Mouse (Mus musculus): Measurements from ENCODE around the gene Gm37240. TPM values are rescaled to one million over a fixed set of nuclear protein-coding genes. Genes with fewer than 3 reads are reported as not detected.
"Not testable (repeated sequence)": the region's sequence is repeated elsewhere in the genome, so short reads cannot be mapped to it uniquely, and the experiment has no call there.

Gene Gm37240
- polyA plus RNA-seq, 1 experiment = 0.77 TPM

GRCm38 (mm10) chr3:84652643-84653556, 1234.4 kb downstream of the Gm37240 start:
- WGBS = 77% methylated on average over 12 of the region's 12 CpGs
- H3K27me3 ChIP-seq (ENCODE audit: control insufficient read depth, insufficient read depth, low read length) = no peaks in the 10 kb centered on the region
- no peak for DNase-seq

GRCm38 (mm10) chr3:84649578-84650327, 1237.6 kb downstream of the Gm37240 start:
- no peak for DNase-seq
- Histone ChIP-seq H3K27ac (ENCODE audit: insufficient read depth, low read length) (no peak overlapping the region), H3K4me3 (replicated peaks; ENCODE audit: insufficient read depth, low read depth, low read length) (no peak overlapping the region), H3K27me3 (ENCODE audit: control insufficient read depth, insufficient read depth, low read length) (no peaks in the 10 kb centered on the region), H3K4me1 (ENCODE audit: control insufficient read depth, insufficient read depth, low read length) (0 out of 2 replicates have a peak, but pooled peaks cover 4% of the 10 kb centered on the region)
- WGBS = 92% methylated on average over 12 of the region's 12 CpGs
- no peak for TF ChIP-seq CTCF (IDR thresholded peaks at IDR 0.05; ENCODE audit: borderline replicate concordance, insufficient read depth, low read depth, low read length)
- no peak for TF ChIP-seq POLR2A (IDR thresholded peaks at IDR 0.05; ENCODE audit: borderline replicate concordance, insufficient read depth, low read length)

More at GRCm38 (mm10) chr3:84652643-84653556, 1234.4 kb downstream of the Gm37240 start:
- no peak overlapping the region for H3K4me3 ChIP-seq (replicated peaks; ENCODE audit: insufficient read depth, low read depth, low read length)
- no peak overlapping the region for H3K27ac ChIP-seq (ENCODE audit: insufficient read depth, low read length)
- H3K4me1 ChIP-seq (ENCODE audit: control insufficient read depth, insufficient read depth, low read length) = 0 out of 2 replicates have a peak, but pooled peaks cover 4% of the 10 kb centered on the region
- no peak for TF ChIP-seq POLR2A (IDR thresholded peaks at IDR 0.05; ENCODE audit: borderline replicate concordance, insufficient read depth, low read length)
- TF ChIP-seq CTCF (IDR thresholded peaks at IDR 0.05; ENCODE audit: borderline replicate concordance, insufficient read depth, low read depth, low read length) = no peak

GRCm38 (mm10) chr3:84648069-84648468, 1239.2 kb downstream of the Gm37240 start:
- H3K27me3 ChIP-seq (ENCODE audit: control insufficient read depth, insufficient read depth, low read length); H3K4me3 ChIP-seq (replicated peaks; ENCODE audit: insufficient read depth, low read depth, low read length); DNase-seq; H3K4me1 ChIP-seq (ENCODE audit: control insufficient read depth, insufficient read depth, low read length); H3K27ac ChIP-seq (ENCODE audit: insufficient read depth, low read length): not testable (repeated sequence)
- WGBS = 76% methylated on average over 4 of the region's 4 CpGs

GRCm38 (mm10) chr3:84647616-84648015, 1239.7 kb downstream of the Gm37240 start:
- DNase-seq = no peak
- no peaks in the 10 kb centered on the region for H3K27me3 ChIP-seq (ENCODE audit: control insufficient read depth, insufficient read depth, low read length)
- no peaks in the 10 kb centered on the region for H3K4me1 ChIP-seq (ENCODE audit: control insufficient read depth, insufficient read depth, low read length)
- H3K4me3 ChIP-seq (replicated peaks; ENCODE audit: insufficient read depth, low read depth, low read length) = no peak overlapping the region
- H3K27ac ChIP-seq (ENCODE audit: insufficient read depth, low read length) = no peak overlapping the region
- 19% methylated on average over 4 of the region's 4 CpGs for WGBS
- no peak for TF ChIP-seq CTCF (IDR thresholded peaks at IDR 0.05; ENCODE audit: borderline replicate concordance, insufficient read depth, low read depth, low read length)
- no peak for TF ChIP-seq POLR2A (IDR thresholded peaks at IDR 0.05; ENCODE audit: borderline replicate concordance, insufficient read depth, low read length)

- Histone ChIP-seq H3K27ac (ENCODE audit: insufficient read depth, low read length) (no peak overlapping the region), H3K4me3 (replicated peaks; ENCODE audit: insufficient read depth, low read depth, low read length) (no peak overlapping the region), H3K27me3 (ENCODE audit: control insufficient read depth, insufficient read depth, low read length) (no peaks in the 10 kb centered on the region), H3K4me1 (ENCODE audit: control insufficient read depth, insufficient read depth, low read length) (no peaks in the 10 kb centered on the region)
- 56% methylated on average over 8 of the region's 8 CpGs for WGBS
- TF ChIP-seq CTCF (IDR thresholded peaks at IDR 0.05; ENCODE audit: borderline replicate concordance, insufficient read depth, low read depth, low read length) (no peak), POLR2A (IDR thresholded peaks at IDR 0.05; ENCODE audit: borderline replicate concordance, insufficient read depth, low read length) (no peak)
- DNase-seq = no peak
These were observed 1240.9 kb downstream of the Gm37240 start for GRCm38 (mm10) chr3:84646331-84646845.

- Histone ChIP-seq H3K27me3 (ENCODE audit: control insufficient read depth, insufficient read depth, low read length) (no peaks in the 10 kb centered on the region), H3K4me3 (replicated peaks; ENCODE audit: insufficient read depth, low read depth, low read length) (no peak overlapping the region), H3K27ac (ENCODE audit: insufficient read depth, low read length) (no peak overlapping the region), H3K4me1 (ENCODE audit: control insufficient read depth, insufficient read depth, low read length) (no peaks in the 10 kb centered on the region)
- no peak for TF ChIP-seq POLR2A (IDR thresholded peaks at IDR 0.05; ENCODE audit: borderline replicate concordance, insufficient read depth, low read length)
- TF ChIP-seq CTCF (IDR thresholded peaks at IDR 0.05; ENCODE audit: borderline replicate concordance, insufficient read depth, low read depth, low read length) = no peak
- WGBS = 91% methylated on average over 3 of the region's 3 CpGs
- no peak for DNase-seq
These were observed 1241.4 kb downstream of the Gm37240 start for GRCm38 (mm10) chr3:84646007-84646290.

GRCm38 (mm10) chr3:84645156-84646006, 1241.9 kb downstream of the Gm37240 start:
- no peaks in the 10 kb centered on the region for H3K27me3 ChIP-seq (ENCODE audit: control insufficient read depth, insufficient read depth, low read length)
- 88% methylated on average over 9 of the region's 9 CpGs for WGBS

More at GRCm38 (mm10) chr3:84645156-84646006, 1241.9 kb downstream of the Gm37240 start:
- TF ChIP-seq POLR2A (IDR thresholded peaks at IDR 0.05; ENCODE audit: borderline replicate concordance, insufficient read depth, low read length) (no peak), CTCF (IDR thresholded peaks at IDR 0.05; ENCODE audit: borderline replicate concordance, insufficient read depth, low read depth, low read length) (no peak)
- Histone ChIP-seq H3K4me3 (replicated peaks; ENCODE audit: insufficient read depth, low read depth, low read length) (no peak overlapping the region), H3K4me1 (ENCODE audit: control insufficient read depth, insufficient read depth, low read length) (no peaks in the 10 kb centered on the region), H3K27ac (ENCODE audit: insufficient read depth, low read length) (no peak overlapping the region)
- no peak for DNase-seq
